Mouse (Mus musculus) stomach, embryonic 16.5 days (tissue): Measurements from ENCODE around the gene Espn. TPM values are rescaled to one million over a fixed set of nuclear protein-coding genes. Genes with fewer than 3 reads are reported as not detected.

Experiments
- ATAC-seq: fragments of 200-750 bp; cut with Nextera tagmentation; 2 replicates; pipeline ENCODE4 v1.8.0; 2017; ENCODE audit warnings: moderate number of reproducible peaks, moderate TSS enrichment; ENCODE audit not compliant: insufficient read depth, low FRiP score
- H3K27ac ChIP-seq: fragments of 300-500 bp; sonication (generic); 2 replicates; pipeline ENCODE4 v1.5.1; 2014; ENCODE audit warnings: low read length
- H3K27me3 ChIP-seq: fragments of 300-500 bp; sonication (generic); 2 replicates; pipeline ENCODE4 v1.6.1; 2014; ENCODE audit warnings: low read length, control low read depth, mixed read lengths; ENCODE audit not compliant: control insufficient read depth, insufficient read depth
- H3K36me3 ChIP-seq: fragments of 300-500 bp; sonication (generic); 2 replicates; pipeline ENCODE4 v1.6.1; 2014; ENCODE audit warnings: low read length; ENCODE audit not compliant: control insufficient read depth, insufficient read depth
- H3K4me1 ChIP-seq: fragments of 300-500 bp; sonication (generic); 2 replicates; pipeline ENCODE4 v1.6.1; 2014; ENCODE audit warnings: low read length, control low read depth, mixed read lengths; ENCODE audit not compliant: control insufficient read depth, insufficient read depth
- H3K4me2 ChIP-seq: fragments of 300-500 bp; sonication (generic); 2 replicates; pipeline ENCODE4 v1.6.1; 2014; ENCODE audit warnings: low read depth, low read length, mixed read lengths
- H3K4me3 ChIP-seq: fragments of 300-500 bp; sonication (generic); replicated peaks from 2 replicates; pipeline ENCODE4 v1.5.1; 2014; ENCODE audit warnings: mild to moderate bottlenecking, low read length
- H3K9ac ChIP-seq: fragments of 300-500 bp; sonication (generic); 2 replicates; pipeline ENCODE4 v1.6.1; 2014; ENCODE audit warnings: low read length
- H3K9me3 ChIP-seq: fragments of 300-500 bp; sonication (generic); replicated peaks from 2 replicates; pipeline ENCODE4 v1.6.1; 2016; ENCODE audit warnings: low read length, control low read depth; ENCODE audit not compliant: control insufficient read depth
- WGBS: fragments of 180-500 bp; shearing (Covaris S2); extraction: QIAGEN DNeasy Blood & Tissue Kit; methylation state at CpG from one replicate; pipeline ENCODE4 v1.1.7; 2014; 5-methylcytosine and 5-hydroxymethylcytosine counted together
- polyA plus RNA-seq: library from polyadenylated mRNA; unstranded; fragments of >200 nt; fragmentation: Nextera tagmentation; extraction: Ambion mirVana; gene quantifications from 2 replicates; pipeline ENCODE4 v1.2.1, GENCODE M21; 2015

Gene Espn
- polyA plus RNA-seq, 1 experiment from 2014 or later = 9.1 TPM

GRCm38 (mm10) chr4:152145473-152145872 is 6.7 kb downstream of the Espn start:
- Histone ChIP-seq H3K27ac (no peak overlapping the region), H3K9me3 (no peaks in the 10 kb centered on the region), H3K4me1 (no peaks in the 10 kb centered on the region), H3K27me3 (no peaks in the 10 kb centered on the region), H3K36me3 (no peaks in the 10 kb centered on the region), H3K9ac (no peak overlapping the region), H3K4me2 (no peak overlapping the region), H3K4me3 (no peak overlapping the region)
- WGBS = 57% methylated on average over 10 of the region's 10 CpGs
- ATAC-seq = no peak

GRCm38 (mm10) chr4:152143632-152144031 is 8.5 kb downstream of the Espn start:
- H3K9me3 ChIP-seq = no peaks in the 10 kb centered on the region
- H3K4me1 ChIP-seq = 0 out of 2 replicates have a peak, but pooled peaks cover 4% of the 10 kb centered on the region
- H3K4me3 ChIP-seq = no peak overlapping the region
- no peak overlapping the region for H3K9ac ChIP-seq
- WGBS = 22% methylated on average over 1 of the region's 1 CpGs
- H3K27ac ChIP-seq = no peak overlapping the region
- H3K4me2 ChIP-seq = no peak overlapping the region
- H3K36me3 ChIP-seq = no peaks in the 10 kb centered on the region
- ATAC-seq = no peak
- no peaks in the 10 kb centered on the region for H3K27me3 ChIP-seq

- no peak overlapping the region for H3K4me3 ChIP-seq
- H3K36me3 ChIP-seq = no peaks in the 10 kb centered on the region
- no peak for ATAC-seq
- H3K27ac ChIP-seq = no peak overlapping the region
- no peaks in the 10 kb centered on the region for H3K9me3 ChIP-seq
- no peak overlapping the region for H3K9ac ChIP-seq
- WGBS = 73% methylated on average over 8 of the region's 8 CpGs
- peaks cover 8% of the 10 kb centered on the region; the same call in 1 of the 2 replicates for H3K4me1 ChIP-seq
- no peak overlapping the region for H3K4me2 ChIP-seq
- H3K27me3 ChIP-seq = no peaks in the 10 kb centered on the region
Observed at GRCm38 (mm10) chr4:152141521-152142135, 10.5 kb downstream of the Espn start.

GRCm38 (mm10) chr4:152140441-152140840 is 11.7 kb downstream of the Espn start:
- no peak overlapping the region for H3K4me2 ChIP-seq
- no peaks in the 10 kb centered on the region for H3K9me3 ChIP-seq
- no peak overlapping the region for H3K9ac ChIP-seq
- 32% methylated on average over 6 of the region's 6 CpGs for WGBS
- H3K27ac ChIP-seq = no peak overlapping the region
- H3K4me3 ChIP-seq = no peak overlapping the region
- no peak for ATAC-seq
- no peaks in the 10 kb centered on the region for H3K27me3 ChIP-seq
- H3K4me1 ChIP-seq = peaks cover 8% of the 10 kb centered on the region; the same call in 1 of the 2 replicates
- H3K36me3 ChIP-seq = no peaks in the 10 kb centered on the region

- H3K9ac ChIP-seq = peak overlapping the region; percentile 55
- 0 out of 2 replicates have a peak overlapping the region, but pooled peaks have one; percentile 9 for H3K27ac ChIP-seq
- H3K36me3 ChIP-seq = no peaks in the 10 kb centered on the region
- ATAC-seq = peak; percentile 88
- H3K27me3 ChIP-seq = peaks cover 4% of the 10 kb centered on the region
- H3K4me3 ChIP-seq = peak overlapping the region; percentile 59
- peak overlapping the region; percentile 81 for H3K4me2 ChIP-seq
- H3K9me3 ChIP-seq = no peaks in the 10 kb centered on the region
- H3K4me1 ChIP-seq = peaks cover 8% of the 10 kb centered on the region; the same call in 1 of the 2 replicates
- WGBS = 2% methylated on average over 51 of the region's 51 CpGs
Observed at GRCm38 (mm10) chr4:152138497-152139260, 13.5 kb downstream of the Espn start.

- H3K4me2 ChIP-seq = no peak overlapping the region
- no peak for ATAC-seq
Observed at GRCm38 (mm10) chr4:152136876-152137250, 15.3 kb downstream of the Espn start.

GRCm38 (mm10) chr4:152136112-152136875 is 15.9 kb downstream of the Espn start:
- no peaks in the 10 kb centered on the region for H3K36me3 ChIP-seq
- peaks cover 28% of the 10 kb centered on the region for H3K27me3 ChIP-seq
- H3K4me2 ChIP-seq = no peak overlapping the region
- WGBS = 44% methylated on average over 6 of the region's 6 CpGs
- no peak overlapping the region for H3K9ac ChIP-seq
- H3K4me1 ChIP-seq = peaks cover 22% of the 10 kb centered on the region
- H3K4me3 ChIP-seq = no peak overlapping the region
- no peaks in the 10 kb centered on the region for H3K9me3 ChIP-seq
- H3K27ac ChIP-seq = no peak overlapping the region
- no peak for ATAC-seq

More at GRCm38 (mm10) chr4:152136876-152137250, 15.3 kb downstream of the Espn start:
- no peak overlapping the region for H3K27ac ChIP-seq
- no peaks in the 10 kb centered on the region for H3K36me3 ChIP-seq
- peaks cover 17% of the 10 kb centered on the region for H3K4me1 ChIP-seq
- H3K27me3 ChIP-seq = peaks cover 23% of the 10 kb centered on the region
- H3K9me3 ChIP-seq = no peaks in the 10 kb centered on the region
- H3K4me3 ChIP-seq = no peak overlapping the region
- 98% methylated on average over 2 of the region's 2 CpGs for WGBS
- H3K9ac ChIP-seq = no peak overlapping the region

GRCm38 (mm10) chr4:152135363-152135762 is 16.8 kb downstream of the Espn start:
- no peak overlapping the region for H3K4me2 ChIP-seq
- no peak overlapping the region for H3K9ac ChIP-seq
- no peak for ATAC-seq
- WGBS = 76% methylated on average over 12 of the region's 12 CpGs
- H3K27me3 ChIP-seq = peaks cover 38% of the 10 kb centered on the region
- peaks cover 28% of the 10 kb centered on the region for H3K4me1 ChIP-seq
- H3K27ac ChIP-seq = no peak overlapping the region
- H3K4me3 ChIP-seq = no peak overlapping the region
- no peaks in the 10 kb centered on the region for H3K36me3 ChIP-seq
- no peaks in the 10 kb centered on the region for H3K9me3 ChIP-seq

- no peak overlapping the region for H3K9ac ChIP-seq
- H3K36me3 ChIP-seq = no peaks in the 10 kb centered on the region
- H3K9me3 ChIP-seq = no peaks in the 10 kb centered on the region
- peaks cover 30% of the 10 kb centered on the region for H3K4me1 ChIP-seq
- no peak overlapping the region for H3K27ac ChIP-seq
- H3K4me3 ChIP-seq = no peak overlapping the region
- no peak for ATAC-seq
- peaks cover 46% of the 10 kb centered on the region for H3K27me3 ChIP-seq
- no peak overlapping the region for H3K4me2 ChIP-seq
Observed at GRCm38 (mm10) chr4:152134507-152134906, 17.7 kb downstream of the Espn start.
